Mouse (Mus musculus) forebrain, embryonic 13.5 days (tissue): Measurements from ENCODE around the gene Tbcb. TPM values are rescaled to one million over a fixed set of nuclear protein-coding genes. Genes with fewer than 3 reads are reported as not detected.
A peak's percentile ranks its signal among the peaks of the same experiment; 100 is the strongest.

Source experiments
- ATAC-seq: fragments of 200-750 bp; cut with Nextera tagmentation; 2 replicates; pipeline ENCODE4 v1.8.0; 2017
- H3K27ac ChIP-seq: fragments of 300-500 bp; sonication (generic); 2 replicates; pipeline ENCODE4 v1.5.1; 2015; ENCODE audit warnings: inconsistent platforms, mild to moderate bottlenecking, moderate library complexity
- H3K27me3 ChIP-seq: fragments of 300-500 bp; sonication (generic); 2 replicates; pipeline ENCODE4 v1.6.1; 2015; ENCODE audit warnings: mild to moderate bottlenecking, inconsistent platforms
- H3K36me3 ChIP-seq: fragments of 300-500 bp; sonication (generic); 2 replicates; pipeline ENCODE4 v1.6.1; 2015; ENCODE audit warnings: mild to moderate bottlenecking, inconsistent platforms; ENCODE audit not compliant: poor library complexity, severe bottlenecking
- H3K4me1 ChIP-seq: fragments of 300-500 bp; sonication (generic); 2 replicates; pipeline ENCODE4 v1.6.1; 2015; ENCODE audit warnings: inconsistent platforms
- H3K4me2 ChIP-seq: fragments of 300-500 bp; sonication (generic); 2 replicates; pipeline ENCODE4 v1.6.1; 2015; ENCODE audit warnings: inconsistent platforms, mild to moderate bottlenecking, moderate library complexity
- H3K4me3 ChIP-seq: fragments of 300-500 bp; sonication (generic); 2 replicates; pipeline ENCODE4 v1.5.1; 2015; ENCODE audit warnings: mild to moderate bottlenecking, inconsistent platforms
- H3K9ac ChIP-seq: fragments of 300-500 bp; sonication (generic); 2 replicates; pipeline ENCODE4 v1.6.1; 2015; ENCODE audit warnings: mild to moderate bottlenecking, inconsistent platforms
- H3K9me3 ChIP-seq: fragments of 300-500 bp; sonication (generic); replicated peaks from 2 replicates; pipeline ENCODE4 v1.6.1; 2016; ENCODE audit warnings: inconsistent platforms
- WGBS: fragments of 180-500 bp; shearing (Covaris S2); methylation state at CpG from one replicate; pipeline ENCODE4 v1.1.7; 2015; 5-methylcytosine and 5-hydroxymethylcytosine counted together
- polyA plus RNA-seq: library from polyadenylated mRNA; unstranded; fragments of >200 nt; fragmentation: Nextera tagmentation; extraction: Ambion mirVana; gene quantifications from 2 replicates; pipeline ENCODE4 v1.2.1, GENCODE M21; 2015

Tbcb gene
- 318 and 339 TPM in 2 replicates for polyA plus RNA-seq

GRCm38 (mm10) chr7:30231669-30232454 lies at the start of gene Tbcb, which contains the start of gene Polr2i:
Tbcb (minus strand) TSS chr7:30232272.
Polr2i (plus strand) TSS chr7:30231948.
- peak; percentile 97 for ATAC-seq
- WGBS = under 1% methylated on average over 67 of the region's 67 CpGs
- Histone ChIP-seq H3K9me3 (no peaks in the 10 kb centered on the region), H3K27me3 (no peaks in the 10 kb centered on the region), H3K4me1 (peaks cover 20% of the 10 kb centered on the region), H3K27ac (peak within 1 kb of the TSS; percentile 97), H3K4me3 (peak within 1 kb of the TSS; percentile 77), H3K9ac (peak within 1 kb of the TSS; percentile 80), H3K36me3 (peaks cover 45% of the 10 kb centered on the region), H3K4me2 (peak within 1 kb of the TSS; percentile 79)

DNA sequence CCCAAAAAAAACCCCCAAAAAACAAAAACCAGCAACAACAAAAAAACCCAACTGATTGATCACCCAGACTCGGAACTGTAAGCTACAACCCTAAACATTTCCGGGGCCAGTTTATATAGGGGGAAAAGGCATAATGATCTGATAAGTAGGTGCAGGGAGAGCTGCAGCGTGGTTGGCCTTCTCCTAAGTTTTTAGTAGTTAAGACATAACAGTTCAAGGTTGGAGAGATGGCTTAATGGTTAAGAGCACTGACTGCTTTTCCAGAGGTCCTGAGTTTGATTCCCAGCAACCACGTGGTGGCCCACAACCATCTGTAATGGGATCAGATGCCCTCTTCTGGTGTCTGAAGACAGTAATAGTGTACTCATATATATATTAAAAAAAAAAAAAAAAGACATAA lies 49.5 kb upstream of the Tbcb start:
- ATAC-seq = no peak
- Histone ChIP-seq H3K27ac (peak overlapping the region; percentile 96; the same call in 1 of the 2 replicates), H3K27me3 (0 out of 2 replicates have a peak, but pooled peaks cover 2% of the 10 kb centered on the region), H3K4me2 (peak overlapping the region; percentile 74; the same call in 1 of the 2 replicates), H3K36me3 (no peaks in the 10 kb centered on the region), H3K9ac (no peak overlapping the region), H3K4me3 (no peak overlapping the region), H3K9me3 (no peaks in the 10 kb centered on the region), H3K4me1 (peaks cover 15% of the 10 kb centered on the region)
- WGBS = 81% methylated on average over 4 of the region's 4 CpGs

GRCm38 (mm10) chr7:30280670-30281138 lies 48.6 kb upstream of the Tbcb start:
- peak overlapping the region; percentile 84 for H3K4me3 ChIP-seq
- H3K4me2 ChIP-seq = peak overlapping the region; percentile 74
- H3K9ac ChIP-seq = peak overlapping the region; percentile 64
- peak; percentile 86 for ATAC-seq
- no peaks in the 10 kb centered on the region for H3K36me3 ChIP-seq
- WGBS = under 1% methylated on average over 20 of the region's 20 CpGs
- H3K9me3 ChIP-seq = no peaks in the 10 kb centered on the region
- H3K27ac ChIP-seq = peak overlapping the region; percentile 96
- H3K27me3 ChIP-seq = 0 out of 2 replicates have a peak, but pooled peaks cover 2% of the 10 kb centered on the region
- H3K4me1 ChIP-seq = peaks cover 15% of the 10 kb centered on the region

- Histone ChIP-seq H3K4me1 (peaks cover 15% of the 10 kb centered on the region), H3K27me3 (no peaks in the 10 kb centered on the region), H3K36me3 (no peaks in the 10 kb centered on the region), H3K27ac (peak within 1 kb of the TSS; percentile 96), H3K9ac (peak within 1 kb of the TSS; percentile 68), H3K4me3 (peak within 1 kb of the TSS; percentile 84), H3K9me3 (no peaks in the 10 kb centered on the region), H3K4me2 (peak within 1 kb of the TSS; percentile 74)
- WGBS = under 1% methylated on average over 49 of the region's 49 CpGs
- peak; percentile 97 for ATAC-seq
Observed at GRCm38 (mm10) chr7:30279951-30280669, 48.0 kb upstream of the Tbcb start, which contains the start of the genes Thap8 and Wdr62. Thap8 (plus strand) TSS chr7:30280094. Wdr62 (minus strand) TSS chr7:30280419.

DNA sequence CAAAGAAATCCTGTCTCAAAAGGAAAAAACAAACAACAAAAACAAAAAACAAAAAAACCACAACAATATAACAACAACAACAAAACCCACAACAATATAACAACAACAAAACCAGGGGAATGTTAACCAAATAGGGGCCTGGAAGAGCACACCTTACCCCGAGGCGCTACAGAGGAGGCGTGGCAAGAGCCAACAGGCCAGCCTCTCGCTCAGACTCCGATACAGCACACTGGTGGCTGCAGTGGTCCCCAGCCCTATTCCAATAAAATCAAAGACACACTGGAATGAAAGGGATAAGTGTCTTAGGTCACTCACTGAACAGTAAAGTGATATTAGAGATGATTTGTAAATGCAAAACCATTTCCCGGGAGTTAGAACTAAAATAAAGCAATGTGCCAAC lies 47.5 kb upstream of the Tbcb start:
- Histone ChIP-seq H3K27me3 (no peaks in the 10 kb centered on the region), H3K36me3 (no peaks in the 10 kb centered on the region), H3K4me3 (peak overlapping the region; percentile 84), H3K4me1 (peaks cover 15% of the 10 kb centered on the region), H3K27ac (peak overlapping the region; percentile 96), H3K4me2 (peak overlapping the region; percentile 74), H3K9me3 (no peaks in the 10 kb centered on the region), H3K9ac (peak overlapping the region; percentile 68)
- WGBS = 0% methylated on average over 6 of the region's 6 CpGs
- ATAC-seq = no peak

DNA sequence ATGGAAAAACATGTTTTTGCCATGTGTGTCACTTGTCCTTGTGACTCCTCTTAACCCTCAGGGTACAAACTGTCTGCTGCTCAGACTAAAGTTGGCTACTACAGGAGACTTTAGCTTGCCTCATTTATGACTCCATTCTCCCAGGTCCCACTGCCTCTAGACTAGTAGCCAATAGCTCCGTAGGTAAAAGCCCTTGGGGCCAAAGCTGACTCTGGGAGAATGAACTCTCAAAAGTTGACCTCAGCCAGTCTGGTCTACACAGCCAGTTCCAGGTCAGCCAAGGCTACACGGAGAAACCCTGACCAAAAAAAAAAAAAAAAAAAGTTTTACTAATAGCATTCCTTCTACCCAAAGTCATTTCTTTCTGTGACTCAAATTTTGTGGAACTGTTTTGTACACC lies 46.8 kb upstream of the Tbcb start:
- 60% methylated on average over 2 of the region's 2 CpGs for WGBS
- Histone ChIP-seq H3K4me2 (peak overlapping the region; percentile 74), H3K9me3 (no peaks in the 10 kb centered on the region), H3K27ac (no peak overlapping the region), H3K27me3 (no peaks in the 10 kb centered on the region), H3K4me3 (peak overlapping the region; percentile 84; the same call in 1 of the 2 replicates), H3K9ac (peak overlapping the region; percentile 68; the same call in 1 of the 2 replicates), H3K36me3 (no peaks in the 10 kb centered on the region), H3K4me1 (peaks cover 15% of the 10 kb centered on the region)
- no peak for ATAC-seq

GRCm38 (mm10) chr7:30274383-30274782 lies 42.3 kb upstream of the Tbcb start:
- Histone ChIP-seq H3K36me3 (peaks cover 34% of the 10 kb centered on the region), H3K9me3 (no peaks in the 10 kb centered on the region), H3K27me3 (no peaks in the 10 kb centered on the region), H3K4me2 (no peak overlapping the region), H3K27ac (no peak overlapping the region), H3K4me1 (peaks cover 7% of the 10 kb centered on the region), H3K9ac (peak overlapping the region; percentile 9; the same call in 1 of the 2 replicates), H3K4me3 (no peak overlapping the region)
- 85% methylated on average over 6 of the region's 6 CpGs for WGBS
- no peak for ATAC-seq

DNA sequence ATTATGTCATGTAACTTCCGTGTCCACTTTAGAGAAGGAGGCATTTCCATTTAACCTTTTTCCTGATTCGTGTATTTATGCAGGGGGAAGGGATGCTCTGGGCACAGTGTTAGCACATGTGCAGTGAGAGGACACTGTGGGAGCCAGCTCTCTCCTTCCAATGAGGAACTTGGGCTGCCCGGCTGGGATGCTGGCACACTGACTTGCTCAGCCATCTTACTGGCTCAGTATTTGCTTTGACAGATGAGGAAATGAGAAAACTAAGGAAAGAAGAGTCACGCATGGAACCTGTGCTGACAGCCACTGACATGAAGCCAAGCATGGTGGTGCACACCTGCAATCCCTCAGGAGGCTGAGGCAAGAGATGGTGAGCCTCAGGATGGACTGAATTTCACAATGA lies 37.6 kb upstream of the Tbcb start:
- H3K4me3 ChIP-seq = no peak overlapping the region
- no peaks in the 10 kb centered on the region for H3K4me1 ChIP-seq
- WGBS = 93% methylated on average over 4 of the region's 4 CpGs
- peaks cover 64% of the 10 kb centered on the region for H3K36me3 ChIP-seq
- H3K27me3 ChIP-seq = no peaks in the 10 kb centered on the region
- no peak overlapping the region for H3K9ac ChIP-seq
- H3K27ac ChIP-seq = no peak overlapping the region
- no peak overlapping the region for H3K4me2 ChIP-seq
- no peak for ATAC-seq
- no peaks in the 10 kb centered on the region for H3K9me3 ChIP-seq

GRCm38 (mm10) chr7:30266780-30267179 lies 34.7 kb upstream of the Tbcb start:
- Histone ChIP-seq H3K36me3 (peaks cover 75% of the 10 kb centered on the region), H3K4me3 (no peak overlapping the region), H3K27me3 (no peaks in the 10 kb centered on the region), H3K4me2 (no peak overlapping the region), H3K27ac (no peak overlapping the region), H3K4me1 (no peaks in the 10 kb centered on the region), H3K9ac (no peak overlapping the region), H3K9me3 (no peaks in the 10 kb centered on the region)
- no peak for ATAC-seq
- WGBS = 79% methylated on average over 3 of the region's 3 CpGs

DNA sequence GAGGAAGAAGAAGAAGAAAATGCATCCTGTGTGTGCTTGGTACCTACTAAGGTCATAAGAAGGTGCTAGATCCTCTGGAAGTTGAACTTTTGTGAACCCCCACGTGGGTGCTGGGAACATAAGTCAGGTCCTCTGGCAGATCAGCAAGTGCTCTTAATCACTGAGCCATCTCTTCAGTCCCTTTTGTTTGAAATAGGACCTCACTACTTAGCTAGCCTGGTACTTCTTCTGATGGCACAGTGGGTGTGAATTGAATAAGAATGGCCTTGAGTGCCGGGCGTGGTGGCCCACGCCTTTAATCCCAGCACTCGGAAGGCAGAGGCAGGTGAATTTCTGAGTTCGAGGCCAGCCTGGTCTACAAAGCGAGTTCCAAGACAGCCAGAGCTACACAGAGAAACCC lies 33.9 kb upstream of the Tbcb start:
- Histone ChIP-seq H3K36me3 (peaks cover 75% of the 10 kb centered on the region), H3K27me3 (no peaks in the 10 kb centered on the region), H3K9ac (no peak overlapping the region), H3K4me2 (no peak overlapping the region), H3K27ac (no peak overlapping the region), H3K9me3 (no peaks in the 10 kb centered on the region), H3K4me3 (no peak overlapping the region), H3K4me1 (no peaks in the 10 kb centered on the region)
- no peak for ATAC-seq
- 91% methylated on average over 7 of the region's 7 CpGs for WGBS

GRCm38 (mm10) chr7:30265531-30265930 lies 33.5 kb upstream of the Tbcb start:
- Histone ChIP-seq H3K36me3 (peaks cover 73% of the 10 kb centered on the region), H3K9me3 (no peaks in the 10 kb centered on the region), H3K9ac (no peak overlapping the region), H3K4me1 (no peaks in the 10 kb centered on the region), H3K4me2 (no peak overlapping the region), H3K4me3 (no peak overlapping the region), H3K27me3 (no peaks in the 10 kb centered on the region), H3K27ac (no peak overlapping the region)
- WGBS = 95% methylated on average over 5 of the region's 5 CpGs
- ATAC-seq = no peak

DNA sequence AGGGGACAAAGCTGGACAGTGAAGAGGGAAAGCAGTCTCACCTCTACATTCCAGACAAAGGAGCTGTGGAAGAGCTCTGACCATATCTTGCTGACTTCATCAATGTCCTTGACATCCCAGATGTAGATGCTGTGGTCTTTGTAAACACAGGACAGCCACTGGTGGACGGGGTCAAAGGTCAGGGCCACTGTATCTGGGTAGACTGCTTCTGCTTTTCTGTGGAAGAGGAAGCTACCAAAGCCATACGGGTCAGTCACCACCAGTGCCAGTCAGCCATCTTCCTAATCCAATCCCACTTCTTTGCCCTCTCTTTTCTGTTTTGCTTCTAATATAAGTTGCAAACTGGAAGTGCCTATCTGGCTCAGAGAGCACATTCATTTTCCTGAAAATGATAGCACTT lies 33.0 kb upstream of the Tbcb start:
- no peak overlapping the region for H3K27ac ChIP-seq
- H3K4me1 ChIP-seq = no peaks in the 10 kb centered on the region
- WGBS = 85% methylated on average over 2 of the region's 2 CpGs
- H3K4me2 ChIP-seq = no peak overlapping the region
- no peak overlapping the region for H3K9ac ChIP-seq
- H3K36me3 ChIP-seq = peaks cover 68% of the 10 kb centered on the region
- H3K27me3 ChIP-seq = no peaks in the 10 kb centered on the region
- ATAC-seq = no peak
- no peaks in the 10 kb centered on the region for H3K9me3 ChIP-seq
- H3K4me3 ChIP-seq = no peak overlapping the region
